Mouse (Mus musculus) hindbrain, embryonic 13.5 days (tissue): ENCODE measurements around the gene Ifrd2. TPM values are rescaled to one million over a fixed set of nuclear protein-coding genes. Genes with fewer than 3 reads are reported as not detected.

Experiments used
- ATAC-seq: fragments of 200-750 bp; cut with Nextera tagmentation; 2 replicates; pipeline ENCODE4 v1.8.0; 2017; ENCODE audit warnings: moderate TSS enrichment; ENCODE audit not compliant: low FRiP score
- H3K27ac ChIP-seq: fragments of 300-500 bp; sonication (generic); 2 replicates; pipeline ENCODE4 v1.5.1; 2015; ENCODE audit warnings: inconsistent platforms, mild to moderate bottlenecking, moderate library complexity
- H3K27me3 ChIP-seq: fragments of 300-500 bp; sonication (generic); 2 replicates; pipeline ENCODE4 v1.6.1; 2015; ENCODE audit warnings: mild to moderate bottlenecking, inconsistent platforms
- H3K36me3 ChIP-seq: fragments of 300-500 bp; sonication (generic); 2 replicates; pipeline ENCODE4 v1.6.1; 2015; ENCODE audit warnings: mild to moderate bottlenecking, inconsistent platforms
- H3K4me1 ChIP-seq: fragments of 300-500 bp; sonication (generic); replicated peaks from 2 replicates; pipeline ENCODE4 v1.6.1; 2015; ENCODE audit warnings: inconsistent platforms
- H3K4me2 ChIP-seq: fragments of 300-500 bp; sonication (generic); 2 replicates; pipeline ENCODE4 v1.6.1; 2015; ENCODE audit warnings: inconsistent platforms, mild to moderate bottlenecking, moderate library complexity
- H3K4me3 ChIP-seq: fragments of 300-500 bp; sonication (generic); 2 replicates; pipeline ENCODE4 v1.5.1; 2015; ENCODE audit warnings: mild to moderate bottlenecking, inconsistent platforms
- H3K9ac ChIP-seq: fragments of 300-500 bp; sonication (generic); 2 replicates; pipeline ENCODE4 v1.6.1; 2015; ENCODE audit warnings: mild to moderate bottlenecking, inconsistent platforms
- H3K9me3 ChIP-seq: fragments of 300-500 bp; sonication (generic); 2 replicates; pipeline ENCODE4 v1.6.1; 2016; ENCODE audit warnings: inconsistent platforms
- WGBS: fragments of 180-500 bp; shearing (Covaris S2); methylation state at CpG from one replicate; pipeline ENCODE4 v1.1.7; 2015; 5-methylcytosine and 5-hydroxymethylcytosine counted together
- polyA plus RNA-seq: library from polyadenylated mRNA; unstranded; fragments of >200 nt; fragmentation: Nextera tagmentation; extraction: Ambion mirVana; gene quantifications from 2 replicates; pipeline ENCODE4 v1.2.1, GENCODE M21; 2015

The Ifrd2 gene
- polyA plus RNA-seq, 1 experiment from 2014 or later = 11.8 TPM

- no peak overlapping the region for H3K4me2 ChIP-seq
- peaks cover 46% of the 10 kb centered on the region for H3K4me1 ChIP-seq
- no peaks in the 10 kb centered on the region for H3K9me3 ChIP-seq
- H3K27me3 ChIP-seq = no peaks in the 10 kb centered on the region
- no peak overlapping the region for H3K9ac ChIP-seq
- no peak overlapping the region for H3K27ac ChIP-seq
- ATAC-seq = no peak
- no peak overlapping the region for H3K4me3 ChIP-seq
- H3K36me3 ChIP-seq = peaks cover 54% of the 10 kb centered on the region
Measured at GRCm38 (mm10) chr9:107620954-107621353, 33.5 kb downstream of the Ifrd2 start.

- Histone ChIP-seq H3K27ac (peak overlapping the region; percentile 97), H3K36me3 (peaks cover 23% of the 10 kb centered on the region), H3K4me2 (no peak overlapping the region), H3K9ac (peak overlapping the region; percentile 49; the same call in 1 of the 2 replicates), H3K27me3 (no peaks in the 10 kb centered on the region), H3K4me1 (peaks cover 65% of the 10 kb centered on the region), H3K9me3 (no peaks in the 10 kb centered on the region), H3K4me3 (no peak overlapping the region)
- ATAC-seq = no peak
- WGBS = 62% methylated on average over 5 of the region's 5 CpGs
Measured at GRCm38 (mm10) chr9:107624539-107624938, 37.1 kb downstream of the Ifrd2 start.

- no peak for ATAC-seq
- peak overlapping the region; percentile 97 for H3K27ac ChIP-seq
- no peak overlapping the region for H3K4me2 ChIP-seq
- H3K4me3 ChIP-seq = no peak overlapping the region
- H3K27me3 ChIP-seq = no peaks in the 10 kb centered on the region
- peaks cover 65% of the 10 kb centered on the region for H3K4me1 ChIP-seq
- no peaks in the 10 kb centered on the region for H3K9me3 ChIP-seq
- WGBS = 64% methylated on average over 3 of the region's 3 CpGs
- peaks cover 19% of the 10 kb centered on the region for H3K36me3 ChIP-seq
- H3K9ac ChIP-seq = peak overlapping the region; percentile 49; the same call in 1 of the 2 replicates
Measured at GRCm38 (mm10) chr9:107624951-107625350, 37.5 kb downstream of the Ifrd2 start.

- peaks cover 69% of the 10 kb centered on the region for H3K4me1 ChIP-seq
- peaks cover 15% of the 10 kb centered on the region; the same call in 1 of the 2 replicates for H3K36me3 ChIP-seq
- no peak overlapping the region for H3K4me2 ChIP-seq
- no peaks in the 10 kb centered on the region for H3K27me3 ChIP-seq
- ATAC-seq = no peak
- H3K9me3 ChIP-seq = no peaks in the 10 kb centered on the region
- H3K4me3 ChIP-seq = no peak overlapping the region
- peak overlapping the region; percentile 97 for H3K27ac ChIP-seq
- 87% methylated on average over 12 of the region's 12 CpGs for WGBS
- peak overlapping the region; percentile 49; the same call in 1 of the 2 replicates for H3K9ac ChIP-seq
Measured at GRCm38 (mm10) chr9:107625351-107626128, 38.1 kb downstream of the Ifrd2 start.

GRCm38 (mm10) chr9:107626158-107626843, 38.9 kb downstream of the Ifrd2 start:
- ATAC-seq = peak; percentile 34
- Histone ChIP-seq H3K9me3 (no peaks in the 10 kb centered on the region), H3K27ac (peak overlapping the region; percentile 97), H3K36me3 (peaks cover 15% of the 10 kb centered on the region; the same call in 1 of the 2 replicates), H3K4me2 (peak overlapping the region; percentile 95), H3K9ac (peak overlapping the region; percentile 94), H3K27me3 (no peaks in the 10 kb centered on the region), H3K4me3 (peak overlapping the region; percentile 14; the same call in 1 of the 2 replicates), H3K4me1 (peaks cover 77% of the 10 kb centered on the region)
- 29% methylated on average over 15 of the region's 15 CpGs for WGBS

GRCm38 (mm10) chr9:107626844-107627277, 39.4 kb downstream of the Ifrd2 start:
- Histone ChIP-seq H3K4me2 (peak overlapping the region; percentile 95), H3K9ac (peak overlapping the region; percentile 94), H3K36me3 (peaks cover 15% of the 10 kb centered on the region; the same call in 1 of the 2 replicates), H3K27ac (peak overlapping the region; percentile 97), H3K4me3 (peak overlapping the region; percentile 14; the same call in 1 of the 2 replicates), H3K9me3 (no peaks in the 10 kb centered on the region), H3K4me1 (peaks cover 83% of the 10 kb centered on the region), H3K27me3 (no peaks in the 10 kb centered on the region)
- WGBS = 0% methylated on average over 2 of the region's 2 CpGs
- peak; percentile 59 for ATAC-seq

GRCm38 (mm10) chr9:107627387-107628255, 40.2 kb downstream of the Ifrd2 start:
- Histone ChIP-seq H3K4me1 (peaks cover 90% of the 10 kb centered on the region), H3K27ac (peak overlapping the region; percentile 97), H3K36me3 (peaks cover 11% of the 10 kb centered on the region; the same call in 1 of the 2 replicates), H3K4me2 (peak overlapping the region; percentile 95), H3K9me3 (no peaks in the 10 kb centered on the region), H3K9ac (peak overlapping the region; percentile 94), H3K4me3 (0 out of 2 replicates have a peak overlapping the region, but pooled peaks have one; percentile 14), H3K27me3 (no peaks in the 10 kb centered on the region)
- no peak for ATAC-seq
- 16% methylated on average over 20 of the region's 20 CpGs for WGBS

- Histone ChIP-seq H3K9me3 (no peaks in the 10 kb centered on the region), H3K4me1 (peaks cover 100% of the 10 kb centered on the region), H3K27me3 (no peaks in the 10 kb centered on the region), H3K4me3 (no peak overlapping the region), H3K4me2 (peak overlapping the region; percentile 95), H3K9ac (peak overlapping the region; percentile 94), H3K27ac (peak overlapping the region; percentile 97), H3K36me3 (peaks cover 11% of the 10 kb centered on the region; the same call in 1 of the 2 replicates)
- ATAC-seq = no peak
- WGBS = 43% methylated on average over 14 of the region's 15 CpGs
Measured at GRCm38 (mm10) chr9:107628721-107629410, 41.4 kb downstream of the Ifrd2 start.

GRCm38 (mm10) chr9:107629411-107629730, 41.9 kb downstream of the Ifrd2 start:
- peaks cover 8% of the 10 kb centered on the region; the same call in 1 of the 2 replicates for H3K36me3 ChIP-seq
- H3K9ac ChIP-seq = peak overlapping the region; percentile 94
- H3K9me3 ChIP-seq = no peaks in the 10 kb centered on the region
- H3K4me3 ChIP-seq = no peak overlapping the region
- peaks cover 100% of the 10 kb centered on the region for H3K4me1 ChIP-seq
- peak overlapping the region; percentile 95 for H3K4me2 ChIP-seq
- H3K27me3 ChIP-seq = no peaks in the 10 kb centered on the region
- no peak for ATAC-seq
- H3K27ac ChIP-seq = peak overlapping the region; percentile 97
- WGBS = 26% methylated on average over 4 of the region's 4 CpGs

GRCm38 (mm10) chr9:107629901-107630425, 42.5 kb downstream of the Ifrd2 start:
- Histone ChIP-seq H3K4me3 (peak overlapping the region; percentile 25), H3K27ac (peak overlapping the region; percentile 97), H3K9me3 (no peaks in the 10 kb centered on the region), H3K4me1 (peaks cover 97% of the 10 kb centered on the region), H3K27me3 (no peaks in the 10 kb centered on the region), H3K9ac (peak overlapping the region; percentile 94), H3K4me2 (peak overlapping the region; percentile 95), H3K36me3 (peaks cover 2% of the 10 kb centered on the region; the same call in 1 of the 2 replicates)
- 7% methylated on average over 14 of the region's 14 CpGs for WGBS
- ATAC-seq = peak; percentile 4

GRCm38 (mm10) chr9:107630576-107630975, 43.1 kb downstream of the Ifrd2 start:
- peak; percentile 15 for ATAC-seq
- WGBS = 2% methylated on average over 4 of the region's 4 CpGs
- Histone ChIP-seq H3K36me3 (no peaks in the 10 kb centered on the region), H3K27ac (peak overlapping the region; percentile 97), H3K4me1 (peaks cover 93% of the 10 kb centered on the region), H3K27me3 (no peaks in the 10 kb centered on the region), H3K4me2 (peak overlapping the region; percentile 95), H3K9me3 (no peaks in the 10 kb centered on the region), H3K4me3 (peak overlapping the region; percentile 25), H3K9ac (peak overlapping the region; percentile 94)
